Mouse (Mus musculus) lung, embryonic 15.5 days (tissue): ENCODE measurements at regions not wholly inside any gene's neighbourhood (a gene's known extent, or its start where the extent isn't known, plus 50 kb on each side); places are given as distances from the start of the nearest gene placed in this dataset.

ENCODE experiments used
- ATAC-seq: fragments of 200-750 bp; cut with Nextera tagmentation; 2 replicates; pipeline ENCODE4 v1.8.0; 2017; ENCODE audit warnings: moderate number of reproducible peaks, borderline replicate concordance; ENCODE audit not compliant: low FRiP score, low TSS enrichment; ENCODE audit errors: extremely low read depth
- H3K27ac ChIP-seq: fragments of 300-500 bp; sonication (generic); 2 replicates; pipeline ENCODE4 v1.5.1; 2015; ENCODE audit warnings: moderate library complexity, mild to moderate bottlenecking, inconsistent platforms
- H3K27me3 ChIP-seq: fragments of 300-500 bp; sonication (generic); 2 replicates; pipeline ENCODE4 v1.6.1; 2015; ENCODE audit warnings: inconsistent platforms
- H3K36me3 ChIP-seq: fragments of 300-500 bp; sonication (generic); 2 replicates; pipeline ENCODE4 v1.6.1; 2015; ENCODE audit warnings: inconsistent platforms
- H3K4me1 ChIP-seq: fragments of 300-500 bp; sonication (generic); 2 replicates; pipeline ENCODE4 v1.6.1; 2015; ENCODE audit warnings: inconsistent platforms
- H3K4me2 ChIP-seq: fragments of 300-500 bp; sonication (generic); 2 replicates; pipeline ENCODE4 v1.6.1; 2015; ENCODE audit warnings: inconsistent platforms, mild to moderate bottlenecking, moderate library complexity
- H3K4me3 ChIP-seq: fragments of 300-500 bp; sonication (generic); 2 replicates; pipeline ENCODE4 v1.5.1; 2015; ENCODE audit warnings: mild to moderate bottlenecking, inconsistent platforms
- H3K9ac ChIP-seq: fragments of 300-500 bp; sonication (generic); 2 replicates; pipeline ENCODE4 v1.6.1; 2015; ENCODE audit warnings: inconsistent platforms
- H3K9me3 ChIP-seq: fragments of 300-500 bp; sonication (generic); 2 replicates; pipeline ENCODE4 v1.6.1; 2016; ENCODE audit warnings: inconsistent platforms
- WGBS: fragments of 180-500 bp; shearing (Covaris S2); methylation state at CpG from one replicate; pipeline ENCODE4 v1.1.7; 2015; 5-methylcytosine and 5-hydroxymethylcytosine counted together

GRCm38 (mm10) chr17:45925845-45926244 is 106.3 kb downstream of the Vegfa start:
- Histone ChIP-seq H3K9me3 (no peaks in the 10 kb centered on the region), H3K27me3 (no peaks in the 10 kb centered on the region), H3K36me3 (no peaks in the 10 kb centered on the region), H3K27ac (no peak overlapping the region), H3K9ac (no peak overlapping the region), H3K4me1 (peaks cover 11% of the 10 kb centered on the region; the same call in 1 of the 2 replicates), H3K4me2 (no peak overlapping the region), H3K4me3 (no peak overlapping the region)
- WGBS: 62% methylated on average over 6 of the region's 6 CpGs
- ATAC-seq: no peak

DNA sequence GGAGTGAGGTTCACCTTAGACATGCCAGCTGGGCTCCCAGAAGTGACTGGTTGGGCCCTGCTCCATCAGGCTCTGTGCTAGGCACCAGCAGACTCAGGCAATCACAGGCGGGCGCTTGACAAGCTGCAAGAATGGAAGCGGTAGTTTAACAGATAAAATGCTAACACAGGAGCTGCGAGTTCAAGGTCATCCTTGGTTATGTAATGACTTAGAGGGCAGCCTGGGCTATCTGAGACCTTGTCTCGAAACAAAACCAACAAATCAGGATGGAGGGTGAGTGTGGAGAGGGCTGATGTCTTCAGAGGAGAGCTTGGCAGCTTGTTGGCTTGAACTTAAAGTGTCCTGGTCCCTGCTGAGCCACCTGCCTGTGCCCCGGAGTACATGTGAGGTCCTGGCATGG is 107.6 kb downstream of the Vegfa start:
- WGBS: 85% methylated on average over 6 of the region's 6 CpGs
- H3K9me3 ChIP-seq: no peaks in the 10 kb centered on the region
- H3K9ac ChIP-seq: no peak overlapping the region
- H3K4me3 ChIP-seq: no peak overlapping the region
- no peak for ATAC-seq
- H3K4me2 ChIP-seq: no peak overlapping the region
- H3K36me3 ChIP-seq: no peaks in the 10 kb centered on the region
- no peak overlapping the region for H3K27ac ChIP-seq
- peaks cover 9% of the 10 kb centered on the region; the same call in 1 of the 2 replicates for H3K4me1 ChIP-seq
- H3K27me3 ChIP-seq: no peaks in the 10 kb centered on the region

GRCm38 (mm10) chr17:45923217-45923730 is 108.9 kb downstream of the Vegfa start:
- no peak overlapping the region for H3K4me2 ChIP-seq

DNA sequence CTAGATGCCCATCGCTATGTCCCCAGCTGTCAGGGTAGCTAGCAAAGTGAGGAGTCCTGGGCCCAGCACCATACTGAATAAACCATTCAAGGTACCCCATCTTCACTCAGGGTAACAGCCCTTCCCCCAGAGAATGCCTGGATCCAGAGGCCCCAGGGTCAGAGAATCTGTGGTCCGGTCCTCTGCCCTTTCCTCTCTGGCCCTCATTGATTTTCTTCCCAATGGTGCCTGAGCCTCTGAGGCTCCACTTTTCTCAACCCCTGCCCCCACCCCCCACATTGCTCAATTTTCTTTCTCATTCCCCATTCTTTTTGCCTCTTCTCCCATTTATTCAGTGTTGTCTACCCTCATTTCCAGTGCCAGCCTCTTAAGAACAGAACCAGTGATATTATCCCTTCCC is 114.5 kb downstream of the Vegfa start:
- Histone ChIP-seq H3K36me3 (no peaks in the 10 kb centered on the region), H3K27ac (no peak overlapping the region), H3K9me3 (no peaks in the 10 kb centered on the region), H3K4me1 (0 out of 2 replicates have a peak, but pooled peaks cover 4% of the 10 kb centered on the region), H3K9ac (no peak overlapping the region), H3K27me3 (no peaks in the 10 kb centered on the region), H3K4me2 (no peak overlapping the region), H3K4me3 (no peak overlapping the region)
- ATAC-seq: no peak
- WGBS: 89% methylated on average over 2 of the region's 2 CpGs

More at GRCm38 (mm10) chr17:45923217-45923730, 108.9 kb downstream of the Vegfa start:
- H3K4me3 ChIP-seq: no peak overlapping the region
- no peaks in the 10 kb centered on the region for H3K9me3 ChIP-seq
- no peaks in the 10 kb centered on the region for H3K4me1 ChIP-seq
- H3K27ac ChIP-seq: no peak overlapping the region
- no peaks in the 10 kb centered on the region for H3K27me3 ChIP-seq
- H3K9ac ChIP-seq: no peak overlapping the region
- no peaks in the 10 kb centered on the region for H3K36me3 ChIP-seq
- 68% methylated on average over 8 of the region's 8 CpGs for WGBS
- ATAC-seq: no peak

GRCm38 (mm10) chr17:45916937-45917336 is 115.2 kb downstream of the Vegfa start:
- ATAC-seq: no peak
- Histone ChIP-seq H3K4me1 (0 out of 2 replicates have a peak, but pooled peaks cover 4% of the 10 kb centered on the region), H3K4me3 (no peak overlapping the region), H3K9ac (no peak overlapping the region), H3K4me2 (no peak overlapping the region), H3K27me3 (no peaks in the 10 kb centered on the region), H3K27ac (no peak overlapping the region), H3K36me3 (no peaks in the 10 kb centered on the region), H3K9me3 (no peaks in the 10 kb centered on the region)
- WGBS: 65% methylated on average over 4 of the region's 4 CpGs

- 83% methylated on average over 9 of the region's 9 CpGs for WGBS
- H3K9me3 ChIP-seq: no peaks in the 10 kb centered on the region
Measured at GRCm38 (mm10) chr17:45914706-45915240, 117.4 kb downstream of the Vegfa start.

GRCm38 (mm10) chr17:45914237-45914636 is 117.9 kb downstream of the Vegfa start:
- Histone ChIP-seq H3K4me2 (no peak overlapping the region), H3K27ac (no peak overlapping the region), H3K27me3 (no peaks in the 10 kb centered on the region), H3K36me3 (no peaks in the 10 kb centered on the region), H3K4me3 (no peak overlapping the region), H3K9ac (no peak overlapping the region), H3K4me1 (0 out of 2 replicates have a peak, but pooled peaks cover 4% of the 10 kb centered on the region), H3K9me3 (no peaks in the 10 kb centered on the region)
- 91% methylated on average over 1 of the region's 1 CpGs for WGBS
- no peak for ATAC-seq

More at GRCm38 (mm10) chr17:45914706-45915240, 117.4 kb downstream of the Vegfa start:
- no peak for ATAC-seq
- H3K36me3 ChIP-seq: no peaks in the 10 kb centered on the region
- H3K27ac ChIP-seq: no peak overlapping the region
- H3K4me3 ChIP-seq: no peak overlapping the region
- H3K27me3 ChIP-seq: no peaks in the 10 kb centered on the region
- no peak overlapping the region for H3K4me2 ChIP-seq
- H3K9ac ChIP-seq: no peak overlapping the region
- H3K4me1 ChIP-seq: 0 out of 2 replicates have a peak, but pooled peaks cover 4% of the 10 kb centered on the region

GRCm38 (mm10) chr17:45913671-45914070 is 118.5 kb downstream of the Vegfa start:
- Histone ChIP-seq H3K36me3 (no peaks in the 10 kb centered on the region), H3K4me3 (no peak overlapping the region), H3K4me2 (no peak overlapping the region), H3K4me1 (0 out of 2 replicates have a peak, but pooled peaks cover 4% of the 10 kb centered on the region), H3K27ac (no peak overlapping the region), H3K27me3 (no peaks in the 10 kb centered on the region), H3K9ac (no peak overlapping the region), H3K9me3 (no peaks in the 10 kb centered on the region)
- ATAC-seq: no peak
- 84% methylated on average over 4 of the region's 4 CpGs for WGBS

- Histone ChIP-seq H3K27ac (no peak overlapping the region), H3K4me3 (no peak overlapping the region), H3K4me1 (0 out of 2 replicates have a peak, but pooled peaks cover under 1% of the 10 kb centered on the region), H3K27me3 (no peaks in the 10 kb centered on the region), H3K9me3 (no peaks in the 10 kb centered on the region), H3K9ac (no peak overlapping the region), H3K4me2 (no peak overlapping the region), H3K36me3 (no peaks in the 10 kb centered on the region)
- ATAC-seq: no peak
- WGBS: 96% methylated on average over 3 of the region's 3 CpGs
Measured at GRCm38 (mm10) chr17:45912165-45912564, 120.0 kb downstream of the Vegfa start.

DNA sequence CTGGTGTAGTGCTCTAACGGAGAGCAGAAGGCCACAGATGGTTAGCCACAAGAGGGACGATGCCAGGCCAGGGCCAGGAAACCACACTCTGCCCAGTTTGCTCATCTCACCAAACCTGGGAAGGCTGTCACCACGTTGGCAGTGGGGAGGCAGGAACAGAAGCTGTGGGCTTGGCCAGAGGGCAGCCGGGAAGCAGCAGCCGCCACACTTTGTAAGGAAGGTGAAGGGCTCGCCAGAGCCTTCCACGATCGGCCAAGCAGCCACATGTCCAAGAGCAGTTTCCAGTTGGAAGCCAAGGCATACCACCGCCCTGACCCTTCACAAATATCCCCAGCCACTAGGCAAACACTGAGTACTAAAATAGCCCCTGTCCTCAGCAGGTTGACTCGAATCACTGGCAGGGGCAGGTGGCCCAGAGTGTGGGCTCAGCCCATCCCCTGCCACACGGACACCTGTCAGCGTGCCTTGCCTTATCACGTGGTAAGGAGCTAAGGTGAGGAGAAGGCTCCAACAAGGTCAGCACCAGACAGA is 120.9 kb downstream of the Vegfa start:
- 78% methylated on average over 13 of the region's 13 CpGs for WGBS
- 0 out of 2 replicates have a peak, but pooled peaks have one; percentile 27 for ATAC-seq
- H3K4me3 ChIP-seq: no peak overlapping the region

DNA sequence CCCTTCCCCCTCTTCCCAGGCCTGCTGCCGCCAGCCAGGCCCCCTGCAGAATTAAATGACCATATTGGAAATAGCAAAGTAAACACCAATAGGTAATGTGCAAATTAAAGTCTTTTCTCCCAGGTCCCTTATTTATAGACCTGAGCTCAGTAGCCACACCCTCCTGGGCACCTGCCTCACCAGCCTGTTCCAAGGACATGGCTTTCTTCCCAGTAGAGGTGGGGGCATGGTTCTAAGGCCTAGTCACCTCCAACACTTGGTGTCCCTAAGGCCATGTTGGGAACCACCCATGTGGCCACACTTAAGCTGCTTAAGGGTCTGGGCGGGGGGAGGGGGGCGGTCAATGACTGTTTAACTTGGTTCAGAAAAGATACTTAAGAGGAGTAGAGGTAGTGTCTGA is 121.9 kb downstream of the Vegfa start:
- no peaks in the 10 kb centered on the region for H3K4me1 ChIP-seq
- no peak overlapping the region for H3K9ac ChIP-seq
- no peak overlapping the region for H3K27ac ChIP-seq
- whole genome bisulfite sequencing: 81% methylated on average over 3 of the region's 3 CpGs
- H3K36me3 ChIP-seq: no peaks in the 10 kb centered on the region
- ATAC-seq: no peak
- H3K4me3 ChIP-seq: no peak overlapping the region
- H3K27me3 ChIP-seq: no peaks in the 10 kb centered on the region
- no peaks in the 10 kb centered on the region for H3K9me3 ChIP-seq
- no peak overlapping the region for H3K4me2 ChIP-seq

More for the DNA sequence above, 120.9 kb downstream of the Vegfa start:
- no peak overlapping the region for H3K9ac ChIP-seq
- no peak overlapping the region for H3K27ac ChIP-seq
- H3K36me3 ChIP-seq: no peaks in the 10 kb centered on the region
- H3K4me2 ChIP-seq: no peak overlapping the region
- H3K9me3 ChIP-seq: no peaks in the 10 kb centered on the region
- H3K27me3 ChIP-seq: no peaks in the 10 kb centered on the region
- no peaks in the 10 kb centered on the region for H3K4me1 ChIP-seq

DNA sequence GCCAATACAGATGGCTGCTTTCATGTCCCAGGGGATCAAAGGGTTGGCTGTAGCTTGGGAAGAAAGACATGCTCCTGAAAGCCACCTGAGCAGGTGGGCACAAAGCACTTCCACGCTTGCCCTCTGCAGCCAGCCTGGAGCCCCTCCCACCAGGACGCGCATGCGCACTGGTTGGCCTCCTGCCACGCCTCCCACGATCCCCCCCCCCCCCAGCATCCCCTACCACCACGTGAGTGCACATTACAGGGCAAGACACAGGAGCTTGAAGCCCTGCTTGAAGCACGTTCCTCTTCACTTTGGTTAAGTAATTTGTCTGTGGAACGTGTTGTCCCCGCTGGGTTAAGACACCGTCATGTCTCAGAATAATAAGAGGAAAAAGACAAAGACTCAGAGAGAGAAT is 124.6 kb downstream of the Vegfa start:
- no peaks in the 10 kb centered on the region for H3K36me3 ChIP-seq
- no peaks in the 10 kb centered on the region for H3K27me3 ChIP-seq
- no peak overlapping the region for H3K4me3 ChIP-seq
- H3K27ac ChIP-seq: no peak overlapping the region
- ATAC-seq: no peak
- H3K9ac ChIP-seq: no peak overlapping the region
- 57% methylated on average over 11 of the region's 11 CpGs for WGBS
- no peak overlapping the region for H3K4me2 ChIP-seq
- no peaks in the 10 kb centered on the region for H3K4me1 ChIP-seq
- H3K9me3 ChIP-seq: no peaks in the 10 kb centered on the region
